Mouse (Mus musculus): ENCODE measurements at regions not wholly inside any gene's neighbourhood (a gene's known extent, or its start where the extent isn't known, plus 50 kb on each side); places are given as distances from the start of the nearest gene placed in this dataset.

- TF ChIP-seq USF2 (IDR thresholded peaks at IDR 0.05; ENCODE audit: borderline replicate concordance in 1 of 2, insufficient read depth in 1 of 2, low read depth in 1 of 2, low read length in 2 of 2) (no peak), CTCF (IDR thresholded peaks at IDR 0.05 in 2 of 3, conservative IDR thresholded peaks at IDR 0.05 in 1 of 3; ENCODE audit: control insufficient read depth in 1 of 3, insufficient read depth in 1 of 3, low read depth in 2 of 3, low read length in 3 of 3, poor library complexity in 1 of 3, severe bottlenecking in 1 of 3) (peak in 2 of 3 experiments; percentile 10 to 11; a peak in 2 of 6 replicates)
- H3K9me3 ChIP-seq (replicated peaks; ENCODE audit: insufficient read depth, low read length), result no peaks in the 10 kb centered on the region
- DNase-seq (ENCODE audit: low read depth, low spot score), result peak; percentile 21
- H3K9ac ChIP-seq (ENCODE audit: control insufficient read depth, low read depth, low read length, poor library complexity, severe bottlenecking), result no peak overlapping the region
- H3K4me1 ChIP-seq (ENCODE audit: control insufficient read depth in 1 of 2, insufficient read depth in 2 of 2, low read length in 2 of 2), result no peaks in the 10 kb centered on the region
- H3K27ac ChIP-seq (ENCODE audit: control insufficient read depth, low read depth, low read length), result no peak overlapping the region
- no peaks in the 10 kb centered on the region for H3K79me2 ChIP-seq (ENCODE audit: control insufficient read depth, insufficient read depth, low read length, poor library complexity)
- no peaks in the 10 kb centered on the region for H3K27me3 ChIP-seq (ENCODE audit: control insufficient read depth in 1 of 2, insufficient read depth in 2 of 2, low read length in 2 of 2)
- H3K36me3 ChIP-seq (ENCODE audit: control insufficient read depth in 1 of 2, insufficient read depth in 2 of 2, low read length in 2 of 2), result no peaks in the 10 kb centered on the region
- no peak overlapping the region for H3K4me3 ChIP-seq (ENCODE audit: control insufficient read depth in 1 of 2, insufficient read depth in 1 of 2, low read depth in 2 of 2, low read length in 2 of 2)
These were observed 78.3 kb upstream of the Man2a1 start for GRCm38 (mm10) chr17:64522213-64522612.

DNA sequence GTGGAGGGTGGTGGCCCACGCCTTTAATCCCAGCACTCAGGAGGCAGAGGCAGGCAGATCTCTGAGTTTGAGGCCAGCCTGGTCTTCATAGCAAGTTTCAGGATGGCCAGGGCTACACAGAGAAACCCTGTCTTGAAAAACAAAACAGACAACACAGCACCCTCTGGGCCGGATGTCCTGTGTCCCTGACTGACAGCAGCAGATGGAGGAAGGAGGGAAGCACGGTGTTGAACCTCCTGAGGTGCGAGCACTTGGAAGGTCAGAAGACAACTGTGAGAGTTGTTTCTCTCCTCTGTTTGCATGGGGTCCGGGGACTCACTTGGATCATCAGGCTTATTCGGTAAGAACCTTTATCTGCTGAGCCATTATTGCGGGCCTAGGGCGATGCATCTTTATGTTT is 76.6 kb upstream of the Man2a1 start:
- Histone ChIP-seq H3K4me3 (ENCODE audit: control insufficient read depth in 1 of 2, insufficient read depth in 1 of 2, low read depth in 2 of 2, low read length in 2 of 2) (no peak overlapping the region), H3K36me3 (ENCODE audit: control insufficient read depth in 1 of 2, insufficient read depth in 2 of 2, low read length in 2 of 2) (no peaks in the 10 kb centered on the region), H3K27ac (ENCODE audit: control insufficient read depth, low read depth, low read length) (no peak overlapping the region), H3K4me1 (ENCODE audit: control insufficient read depth in 1 of 2, insufficient read depth in 2 of 2, low read length in 2 of 2) (0 out of 4 replicates have a peak, but pooled peaks cover 0 to 7% of the 10 kb centered on the region in 2 experiments), H3K27me3 (ENCODE audit: control insufficient read depth in 1 of 2, insufficient read depth in 2 of 2, low read length in 2 of 2) (no peaks in the 10 kb centered on the region), H3K79me2 (ENCODE audit: control insufficient read depth, insufficient read depth, low read length, poor library complexity) (no peaks in the 10 kb centered on the region), H3K9ac (ENCODE audit: control insufficient read depth, low read depth, low read length, poor library complexity, severe bottlenecking) (no peak overlapping the region), H3K9me3 (replicated peaks; ENCODE audit: insufficient read depth, low read length) (no peaks in the 10 kb centered on the region)
- DNase-seq (ENCODE audit: low read depth, low spot score), result no peak
- TF ChIP-seq RCOR1 (IDR thresholded peaks at IDR 0.05; ENCODE audit: low read depth, low read length) (no peak), JUND (IDR thresholded peaks at IDR 0.05; ENCODE audit: low read depth, low read length) (no peak), POLR2AphosphoS5 (IDR thresholded peaks at IDR 0.05; ENCODE audit: borderline replicate concordance, low read depth, low read length) (no peak), POLR2A (IDR thresholded peaks at IDR 0.05; ENCODE audit: control insufficient read depth in 1 of 2, insufficient read depth in 1 of 2, low read depth in 1 of 2, low read length in 2 of 2, poor library complexity in 1 of 2) (no peak), E2F4 (IDR thresholded peaks at IDR 0.05; ENCODE audit: borderline replicate concordance, low read depth, low read length) (no peak), TBP (IDR thresholded peaks at IDR 0.05; ENCODE audit: low read depth, low read length) (no peak), ELF1 (IDR thresholded peaks at IDR 0.05; ENCODE audit: low read depth, low read length) (no peak), ZNF384 (IDR thresholded peaks at IDR 0.05; ENCODE audit: low read depth, low read length) (no peak), ZMIZ1 (IDR thresholded peaks at IDR 0.05; ENCODE audit: low read depth, low read length) (no peak), MXI1 (IDR thresholded peaks at IDR 0.05; ENCODE audit: low read depth, low read length) (no peak), POLR2AphosphoS2 (IDR thresholded peaks at IDR 0.05; ENCODE audit: low read length) (no peak), SMC3 (IDR thresholded peaks at IDR 0.05; ENCODE audit: low read depth, low read length) (no peak), MAZ (IDR thresholded peaks at IDR 0.05; ENCODE audit: low read depth, low read length) (no peak), USF1 (IDR thresholded peaks at IDR 0.05; ENCODE audit: low read depth, low read length) (no peak), HCFC1 (IDR thresholded peaks at IDR 0.05; ENCODE audit: low read depth, low read length) (no peak)
